Mouse (Mus musculus): ENCODE data around the gene Idh2.

Idh2 gene

GRCm38 (mm10) chr7:80121083-80121482, 5.9 kb upstream of the Idh2 start:
- DNase-seq = no peak

- no peak for DNase-seq
Observed at GRCm38 (mm10) chr7:80119198-80119597, 4.0 kb upstream of the Idh2 start.

- DNase-seq = no peak
Observed at GRCm38 (mm10) chr7:80116158-80116557, 966 bp upstream of the Idh2 start.

- DNase-seq = no peak
Observed at GRCm38 (mm10) chr7:80114451-80115223, 555 bp downstream of the Idh2 start.

- no peak for DNase-seq
Observed at GRCm38 (mm10) chr7:80113989-80114388, 1.2 kb downstream of the Idh2 start.

GRCm38 (mm10) chr7:80111066-80112045, 3.8 kb downstream of the Idh2 start:
- no peak for DNase-seq

- DNase-seq = no peak
Observed at GRCm38 (mm10) chr7:80106441-80106840, 8.8 kb downstream of the Idh2 start.

- DNase-seq = no peak
Observed at GRCm38 (mm10) chr7:80105637-80106390, 9.4 kb downstream of the Idh2 start.

- no peak for DNase-seq
Observed at GRCm38 (mm10) chr7:80103335-80103734, 11.9 kb downstream of the Idh2 start.

GRCm38 (mm10) chr7:80098389-80098976, 16.7 kb downstream of the Idh2 start:
- DNase-seq = no peak

GRCm38 (mm10) chr7:80095598-80096309, 19.4 kb downstream of the Idh2 start:
- DNase-seq = no peak

- DNase-seq = no peak
Observed at GRCm38 (mm10) chr7:80094481-80094880, 20.7 kb downstream of the Idh2 start.

- DNase-seq = no peak
Observed at GRCm38 (mm10) chr7:80092351-80093046, 22.7 kb downstream of the Idh2 start.

GRCm38 (mm10) chr7:80091866-80092210, 23.4 kb downstream of the Idh2 start:
- peak in 1 of 2 experiments; percentile 35 for DNase-seq

GRCm38 (mm10) chr7:80091004-80091865, 24.0 kb downstream of the Idh2 start:
- peak in 1 of 2 experiments; percentile 45 for DNase-seq

GRCm38 (mm10) chr7:80090191-80091003, 24.8 kb downstream of the Idh2 start:
- no peak for DNase-seq

GRCm38 (mm10) chr7:80088191-80088590, 27.0 kb downstream of the Idh2 start:
- no peak for DNase-seq

GRCm38 (mm10) chr7:80085970-80086715, 29.0 kb downstream of the Idh2 start:
- DNase-seq = no peak
